Mouse (Mus musculus) stomach, postnatal 0 days (tissue): ENCODE measurements around the gene Atxn1.

Experiments used
- CTCF ChIP-seq: IDR thresholded peaks from 2 replicates; pipeline ENCODE4 v1.5.1; 2016; ENCODE audit warnings: antibody characterized with exemption, low read depth, mild to moderate bottlenecking, moderate library complexity
- EP300 ChIP-seq: optimal IDR thresholded peaks from 2 replicates; pipeline ENCODE3; 2016; ENCODE audit warnings: antibody characterized with exemption

DNA sequence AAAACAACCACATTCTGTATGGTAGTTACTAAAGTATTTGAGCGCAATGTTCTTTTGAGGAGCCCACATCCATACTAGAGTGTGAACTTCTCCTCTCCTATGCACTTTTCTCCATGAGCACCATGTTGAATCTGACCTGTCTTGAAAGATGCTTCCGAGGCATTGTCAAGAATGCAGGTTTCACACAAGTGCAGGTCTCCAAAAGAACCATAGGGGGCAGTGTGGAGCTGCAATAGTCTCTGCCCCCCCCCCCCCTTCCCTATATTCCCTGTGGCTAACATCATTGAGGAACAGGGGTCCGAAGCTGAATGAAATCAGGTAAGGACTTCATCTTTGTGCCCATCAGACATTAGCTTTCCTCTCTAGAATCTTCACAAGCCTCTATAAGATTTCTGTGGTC, 332.7 kb downstream of the Atxn1 start:
- TF ChIP-seq CTCF, result peak; percentile 62
- no peak for TF ChIP-seq EP300
